Mouse (Mus musculus) spleen, adult 2 months (tissue): ENCODE measurements around the gene Mgat4a.

ENCODE experiments used
- CTCF ChIP-seq: fragments of 200-500 bp; IDR thresholded peaks from 2 replicates; pipeline ENCODE4 v1.5.1; 2011; ENCODE audit warnings: mild to moderate bottlenecking, inconsistent platforms; ENCODE audit not compliant: insufficient read depth, insufficient read length, insufficient replicate concordance; ENCODE audit errors: extremely low read depth
- POLR2A ChIP-seq: fragments of 200-500 bp; IDR thresholded peaks from 2 replicates; pipeline ENCODE4 v1.6.1; 2011; ENCODE audit warnings: low read depth, low read length, inconsistent platforms

DNA sequence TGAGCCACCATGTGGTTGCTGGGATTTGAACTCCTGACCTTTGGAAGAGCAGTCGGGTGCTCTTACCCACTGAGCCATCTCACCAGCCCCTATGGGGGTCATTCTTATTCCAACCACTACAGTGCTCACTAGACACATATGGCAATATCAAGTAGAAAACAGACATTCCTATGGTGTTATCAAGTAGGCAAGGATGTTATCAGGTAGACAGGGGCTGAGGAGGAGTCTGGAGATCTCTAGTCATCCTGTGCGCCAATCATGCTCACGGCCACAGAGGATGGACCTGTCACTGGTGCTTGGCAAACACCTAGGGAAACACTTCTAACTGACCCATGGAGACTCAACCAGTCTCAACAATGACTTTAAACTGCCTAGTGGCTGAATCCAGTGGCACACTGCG is 56.2 kb downstream of the Mgat4a start:
- TF ChIP-seq POLR2A = no peak
- TF ChIP-seq CTCF = no peak
